Mouse (Mus musculus) heart, embryonic 16.5 days (tissue): ENCODE data around the gene Smarca4. TPM values are rescaled to one million over a fixed set of nuclear protein-coding genes. Genes with fewer than 3 reads are reported as not detected.
A peak's percentile ranks its signal among the peaks of the same experiment; 100 is the strongest.

Source experiments
- ATAC-seq: fragments of 200-750 bp; cut with Nextera tagmentation; replicated peaks from 2 replicates; pipeline ENCODE4 v1.8.0; 2017; ENCODE audit warnings: moderate number of reproducible peaks; ENCODE audit not compliant: insufficient read depth, low FRiP score; ENCODE audit errors: extremely low read depth
- H3K27ac ChIP-seq: fragments of 300-500 bp; sonication (generic); 2 replicates; pipeline ENCODE4 v1.5.1; 2014; ENCODE audit warnings: mild to moderate bottlenecking, low read length, control low read depth, moderate library complexity
- H3K27me3 ChIP-seq: fragments of 300-500 bp; sonication (generic); 2 replicates; pipeline ENCODE4 v1.6.1; 2014; ENCODE audit warnings: low read length, mixed read lengths; ENCODE audit not compliant: control insufficient read depth, insufficient read depth
- H3K36me3 ChIP-seq: fragments of 300-500 bp; sonication (generic); 2 replicates; pipeline ENCODE4 v1.6.1; 2014; ENCODE audit not compliant: control insufficient read depth, insufficient read depth
- H3K4me1 ChIP-seq: fragments of 300-500 bp; sonication (generic); 2 replicates; pipeline ENCODE4 v1.6.1; 2014; ENCODE audit warnings: low read length, mixed read lengths; ENCODE audit not compliant: control insufficient read depth, insufficient read depth
- H3K4me2 ChIP-seq: fragments of 300-500 bp; sonication (generic); 2 replicates; pipeline ENCODE4 v1.6.1; 2014; ENCODE audit warnings: low read depth, mild to moderate bottlenecking, control low read depth, low read length
- H3K4me3 ChIP-seq: fragments of 300-500 bp; sonication (generic); 2 replicates; pipeline ENCODE4 v1.5.1; 2014; ENCODE audit warnings: mild to moderate bottlenecking, control low read depth, low read length
- H3K9ac ChIP-seq: fragments of 300-500 bp; sonication (generic); 2 replicates; pipeline ENCODE4 v1.6.1; 2014; ENCODE audit warnings: low read length, control low read depth
- H3K9me3 ChIP-seq: fragments of 300-500 bp; sonication (generic); replicated peaks from 2 replicates; pipeline ENCODE4 v1.6.1; 2016; ENCODE audit warnings: low read length; ENCODE audit not compliant: control insufficient read depth
- WGBS: fragments of 180-500 bp; shearing (Covaris S2); extraction: QIAGEN DNeasy Blood & Tissue Kit; methylation state at CpG from one replicate; pipeline ENCODE4 v1.1.7; 2014; 5-methylcytosine and 5-hydroxymethylcytosine counted together
- polyA plus RNA-seq: library from polyadenylated mRNA; unstranded; fragments of >200 nt; fragmentation: Nextera tagmentation; extraction: Ambion mirVana; gene quantifications from 2 replicates; pipeline ENCODE4 v1.2.1, GENCODE M21; 2015

Gene Smarca4
- polyA plus RNA-seq, 1 experiment from 2014 or later, result 52.5 TPM

- Histone ChIP-seq H3K9me3 (no peaks in the 10 kb centered on the region), H3K4me3 (no peak overlapping the region), H3K4me2 (no peak overlapping the region), H3K27ac (no peak overlapping the region), H3K9ac (no peak overlapping the region), H3K27me3 (no peaks in the 10 kb centered on the region), H3K36me3 (peaks cover 64% of the 10 kb centered on the region), H3K4me1 (0 out of 2 replicates have a peak, but pooled peaks cover 5% of the 10 kb centered on the region)
- no peak for ATAC-seq
- 93% methylated on average over 14 of the region's 14 CpGs for WGBS
Observed at GRCm38 (mm10) chr9:21740427-21740826, 124.5 kb downstream of the Smarca4 start.

GRCm38 (mm10) chr9:21741514-21741913, 125.5 kb downstream of the Smarca4 start:
- WGBS, result 91% methylated on average over 11 of the region's 11 CpGs
- Histone ChIP-seq H3K4me1 (0 out of 2 replicates have a peak, but pooled peaks cover 5% of the 10 kb centered on the region), H3K4me3 (no peak overlapping the region), H3K4me2 (no peak overlapping the region), H3K9ac (no peak overlapping the region), H3K27me3 (no peaks in the 10 kb centered on the region), H3K36me3 (peaks cover 73% of the 10 kb centered on the region), H3K27ac (no peak overlapping the region), H3K9me3 (no peaks in the 10 kb centered on the region)
- ATAC-seq, result no peak

GRCm38 (mm10) chr9:21747238-21747774, 131.3 kb downstream of the Smarca4 start:
- Histone ChIP-seq H3K4me1 (peaks cover 28% of the 10 kb centered on the region), H3K36me3 (peaks cover 41% of the 10 kb centered on the region), H3K27ac (peak overlapping the region; percentile 85), H3K9me3 (no peaks in the 10 kb centered on the region), H3K9ac (no peak overlapping the region), H3K4me3 (no peak overlapping the region), H3K4me2 (no peak overlapping the region), H3K27me3 (no peaks in the 10 kb centered on the region)
- WGBS, result 85% methylated on average over 3 of the region's 3 CpGs
- no peak for ATAC-seq

GRCm38 (mm10) chr9:21748033-21748432, 132.1 kb downstream of the Smarca4 start:
- no peaks in the 10 kb centered on the region for H3K9me3 ChIP-seq
- peak overlapping the region; percentile 13; the same call in 1 of the 2 replicates for H3K4me2 ChIP-seq
- peak overlapping the region; percentile 21; the same call in 1 of the 2 replicates for H3K9ac ChIP-seq
- peak overlapping the region; percentile 3; the same call in 1 of the 2 replicates for H3K4me3 ChIP-seq
- peaks cover 36% of the 10 kb centered on the region for H3K36me3 ChIP-seq
- H3K27me3 ChIP-seq, result no peaks in the 10 kb centered on the region
- H3K27ac ChIP-seq, result peak overlapping the region; percentile 85
- WGBS, result 8% methylated on average over 7 of the region's 7 CpGs
- peak; percentile 89 for ATAC-seq
- H3K4me1 ChIP-seq, result peaks cover 35% of the 10 kb centered on the region

GRCm38 (mm10) chr9:21748491-21748890, 132.5 kb downstream of the Smarca4 start:
- peak overlapping the region; percentile 85 for H3K27ac ChIP-seq
- no peaks in the 10 kb centered on the region for H3K9me3 ChIP-seq
- 58% methylated on average over 10 of the region's 10 CpGs for WGBS
- ATAC-seq, result no peak
- H3K4me3 ChIP-seq, result no peak overlapping the region
- H3K36me3 ChIP-seq, result peaks cover 36% of the 10 kb centered on the region
- H3K4me2 ChIP-seq, result peak overlapping the region; percentile 13; the same call in 1 of the 2 replicates
- no peak overlapping the region for H3K9ac ChIP-seq
- no peaks in the 10 kb centered on the region for H3K27me3 ChIP-seq
- H3K4me1 ChIP-seq, result peaks cover 38% of the 10 kb centered on the region

- H3K9me3 ChIP-seq, result no peaks in the 10 kb centered on the region
- H3K4me2 ChIP-seq, result no peak overlapping the region
- H3K36me3 ChIP-seq, result peaks cover 28% of the 10 kb centered on the region
- no peak overlapping the region for H3K9ac ChIP-seq
- WGBS, result 82% methylated on average over 6 of the region's 6 CpGs
- no peak overlapping the region for H3K27ac ChIP-seq
- no peak overlapping the region for H3K4me3 ChIP-seq
- H3K27me3 ChIP-seq, result no peaks in the 10 kb centered on the region
- peaks cover 49% of the 10 kb centered on the region for H3K4me1 ChIP-seq
- ATAC-seq, result no peak
Observed at GRCm38 (mm10) chr9:21749382-21750118, 133.6 kb downstream of the Smarca4 start.

GRCm38 (mm10) chr9:21750370-21750769, 134.4 kb downstream of the Smarca4 start:
- no peaks in the 10 kb centered on the region for H3K9me3 ChIP-seq
- no peak for ATAC-seq
- peaks cover 20% of the 10 kb centered on the region for H3K36me3 ChIP-seq
- H3K27me3 ChIP-seq, result no peaks in the 10 kb centered on the region
- WGBS, result 73% methylated on average over 3 of the region's 3 CpGs
- no peak overlapping the region for H3K27ac ChIP-seq
- H3K4me1 ChIP-seq, result peaks cover 54% of the 10 kb centered on the region
- H3K4me2 ChIP-seq, result no peak overlapping the region
- H3K9ac ChIP-seq, result no peak overlapping the region
- no peak overlapping the region for H3K4me3 ChIP-seq

- H3K4me2 ChIP-seq, result no peak overlapping the region
- H3K9ac ChIP-seq, result no peak overlapping the region
- no peak overlapping the region for H3K27ac ChIP-seq
- peaks cover 11% of the 10 kb centered on the region for H3K36me3 ChIP-seq
- peaks cover 54% of the 10 kb centered on the region for H3K4me1 ChIP-seq
- no peaks in the 10 kb centered on the region for H3K27me3 ChIP-seq
- ATAC-seq, result no peak
- whole genome bisulfite sequencing, result 50% methylated on average over 6 of the region's 6 CpGs
- no peaks in the 10 kb centered on the region for H3K9me3 ChIP-seq
- no peak overlapping the region for H3K4me3 ChIP-seq
Observed at GRCm38 (mm10) chr9:21751347-21751746, 135.4 kb downstream of the Smarca4 start.

- no peak for ATAC-seq
- no peak overlapping the region for H3K4me3 ChIP-seq
- WGBS, result 26% methylated on average over 10 of the region's 10 CpGs
- peaks cover 4% of the 10 kb centered on the region for H3K36me3 ChIP-seq
- H3K27ac ChIP-seq, result peak overlapping the region; percentile 78
- H3K4me2 ChIP-seq, result no peak overlapping the region; the same call in 1 of the 2 replicates
- peak overlapping the region; percentile 53 for H3K9ac ChIP-seq
- H3K27me3 ChIP-seq, result no peaks in the 10 kb centered on the region
- H3K9me3 ChIP-seq, result no peaks in the 10 kb centered on the region
- H3K4me1 ChIP-seq, result peaks cover 50% of the 10 kb centered on the region
Observed at GRCm38 (mm10) chr9:21752252-21752792, 136.4 kb downstream of the Smarca4 start.
